Mouse (Mus musculus) liver, embryonic 12.5 days (tissue): ENCODE measurements around the gene Ehmt2. TPM values are rescaled to one million over a fixed set of nuclear protein-coding genes. Genes with fewer than 3 reads are reported as not detected.
A peak's percentile ranks its signal among the peaks of the same experiment; 100 is the strongest.
"Not testable (repeated sequence)": the region's sequence is repeated elsewhere in the genome, so short reads cannot be mapped to it uniquely, and the experiment has no call there.

Experiments
- ATAC-seq: fragments of 200-750 bp; cut with Nextera tagmentation; 2 replicates; pipeline ENCODE4 v1.8.0; 2017; ENCODE audit warnings: moderate number of reproducible peaks, mild to moderate bottlenecking, moderate library complexity
- H3K27ac ChIP-seq: fragments of 300-500 bp; sonication (generic); 2 replicates; pipeline ENCODE4 v1.5.1; 2016; ENCODE audit warnings: mild to moderate bottlenecking
- H3K27me3 ChIP-seq: fragments of 300-500 bp; sonication (generic); replicated peaks from 2 replicates; pipeline ENCODE4 v1.6.1; 2016; ENCODE audit warnings: mild to moderate bottlenecking, moderate library complexity
- H3K36me3 ChIP-seq: fragments of 300-500 bp; sonication (generic); 2 replicates; pipeline ENCODE4 v1.6.1; 2016; ENCODE audit warnings: mild to moderate bottlenecking, moderate library complexity
- H3K4me1 ChIP-seq: fragments of 300-500 bp; sonication (generic); 2 replicates; pipeline ENCODE4 v1.6.1; 2016
- H3K4me2 ChIP-seq: fragments of 300-500 bp; sonication (generic); 2 replicates; pipeline ENCODE4 v1.6.1; 2016; ENCODE audit warnings: mild to moderate bottlenecking, moderate library complexity
- H3K4me3 ChIP-seq: fragments of 300-500 bp; sonication (generic); 2 replicates; pipeline ENCODE4 v1.5.1; 2016; ENCODE audit warnings: mild to moderate bottlenecking, moderate library complexity
- H3K9ac ChIP-seq: fragments of 300-500 bp; sonication (generic); 2 replicates; pipeline ENCODE4 v1.6.1; 2016; ENCODE audit warnings: mild to moderate bottlenecking, moderate library complexity
- H3K9me3 ChIP-seq: fragments of 300-500 bp; sonication (generic); replicated peaks from 2 replicates; pipeline ENCODE4 v1.6.1; 2016; ENCODE audit warnings: mild to moderate bottlenecking, moderate library complexity
- WGBS: fragments of 180-500 bp; shearing (Covaris S2); methylation state at CpG from one replicate; pipeline ENCODE4 v1.1.7; 2016; ENCODE audit not compliant: insufficient replicate concordance; 5-methylcytosine and 5-hydroxymethylcytosine counted together
- polyA plus RNA-seq: library from polyadenylated mRNA; unstranded; fragments of >200 nt; fragmentation: Nextera tagmentation; extraction: Ambion mirVana; gene quantifications from 2 replicates; pipeline ENCODE4 v1.2.1, GENCODE M21; 2016

Gene Ehmt2
- polyA plus RNA-seq, 1 experiment from 2014 or later, result 32.8 TPM

- Histone ChIP-seq H3K36me3 (peaks cover 25% of the 10 kb centered on the region), H3K9me3 (no peaks in the 10 kb centered on the region), H3K9ac (peak overlapping the region; percentile 36), H3K4me1 (peaks cover 31% of the 10 kb centered on the region), H3K4me2 (peak overlapping the region; percentile 88; the same call in 1 of the 2 replicates), H3K27ac (peak overlapping the region; percentile 94), H3K4me3 (0 out of 2 replicates have a peak overlapping the region, but pooled peaks have one; percentile 83), H3K27me3 (peaks cover 2% of the 10 kb centered on the region; the same call in 1 of the 2 replicates)
- 14% methylated on average over 4 of the region's 4 CpGs for WGBS
- peak; percentile 54 for ATAC-seq
These were observed 51.3 kb downstream of the Ehmt2 start for GRCm38 (mm10) chr17:34949553-34949969.

DNA sequence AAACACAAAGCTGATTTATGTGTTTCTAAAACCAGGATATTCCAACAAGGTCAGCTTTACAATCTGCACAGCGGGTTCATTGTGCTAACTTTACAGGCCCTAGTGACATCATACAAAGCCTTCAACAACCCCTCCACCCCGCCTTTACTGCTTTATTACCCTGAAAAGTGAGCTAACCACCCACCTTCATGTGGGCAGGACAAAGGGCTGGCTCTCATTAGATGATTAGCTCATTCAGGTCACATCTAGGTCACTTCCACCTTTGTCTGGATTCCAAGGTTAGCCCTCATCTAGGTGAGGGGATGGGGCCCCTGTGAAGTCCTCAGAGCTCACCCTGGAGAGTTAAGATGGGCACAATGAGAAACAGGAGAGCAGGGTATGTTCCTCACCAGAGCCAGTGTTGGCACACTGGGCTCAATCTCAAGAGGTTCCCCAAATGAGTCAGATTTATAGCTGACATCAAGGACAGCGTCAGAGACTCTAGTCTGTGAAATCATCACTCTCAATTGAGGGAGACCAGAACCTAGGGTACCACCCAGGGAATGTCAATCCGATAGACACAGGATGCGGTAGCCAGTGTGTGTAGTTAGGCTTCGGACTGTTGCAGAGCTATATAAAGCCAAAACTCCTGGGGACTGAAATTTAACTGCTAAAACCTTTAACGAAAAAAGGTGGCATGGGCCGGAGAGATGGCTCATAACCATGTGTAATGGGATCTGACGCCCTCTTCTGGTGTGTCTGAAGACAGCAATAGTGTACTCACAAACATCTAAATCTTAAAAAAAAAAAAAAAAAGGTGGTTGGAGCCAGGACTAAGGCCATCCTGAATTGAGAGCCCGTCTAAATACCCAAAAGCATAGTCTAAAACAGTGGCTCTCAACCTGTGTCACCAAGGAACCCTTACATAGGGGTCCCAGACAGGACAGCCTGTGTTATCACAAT is 52.5 kb downstream of the Ehmt2 start:
- peaks cover 25% of the 10 kb centered on the region for H3K36me3 ChIP-seq
- peak overlapping the region; percentile 88 for H3K4me2 ChIP-seq
- H3K27ac ChIP-seq, result peak overlapping the region; percentile 94
- no peak for ATAC-seq
- H3K9ac ChIP-seq, result peak overlapping the region; percentile 97
- no peaks in the 10 kb centered on the region for H3K9me3 ChIP-seq
- H3K4me1 ChIP-seq, result peaks cover 31% of the 10 kb centered on the region
- peaks cover 14% of the 10 kb centered on the region for H3K27me3 ChIP-seq
- peak overlapping the region; percentile 83 for H3K4me3 ChIP-seq
- WGBS, result 18% methylated on average over 10 of the region's 10 CpGs

DNA sequence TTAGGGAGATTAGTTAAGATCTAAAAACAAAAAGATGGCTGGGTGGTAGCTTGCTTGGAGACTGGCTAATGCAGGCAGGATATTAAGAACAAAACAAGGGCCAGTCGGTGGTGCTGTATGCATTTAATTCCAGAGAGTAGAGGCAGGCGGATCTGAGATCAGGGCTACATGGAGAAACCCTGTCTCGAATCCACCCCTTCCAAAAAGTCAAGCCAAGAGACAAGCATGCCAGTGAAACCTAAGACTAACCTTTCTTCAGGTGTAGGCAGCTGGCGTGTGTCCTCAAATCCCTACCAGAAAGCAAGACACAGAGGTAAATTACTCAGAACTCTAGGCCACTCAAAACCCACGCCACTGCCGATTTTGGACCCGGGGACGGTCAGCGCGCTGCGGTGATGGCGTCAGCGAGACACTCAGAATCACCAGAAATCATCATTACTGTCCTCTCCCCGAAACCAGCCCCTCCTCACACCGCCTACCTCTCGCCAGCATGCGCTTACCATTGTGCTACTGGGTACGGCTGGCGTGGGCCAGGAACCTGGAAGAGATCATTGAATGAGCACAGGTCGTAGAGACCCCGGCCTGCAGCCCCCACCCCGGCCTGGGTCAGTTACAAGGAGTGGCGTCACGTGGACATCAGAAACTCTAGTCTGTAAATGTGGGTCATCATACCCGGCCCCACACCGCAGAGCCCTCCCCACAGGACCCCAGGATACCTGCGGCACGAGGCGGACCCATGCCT is 53.5 kb downstream of the Ehmt2 start:
- no peaks in the 10 kb centered on the region for H3K9me3 ChIP-seq
- H3K9ac ChIP-seq, result peak overlapping the region; percentile 97
- H3K4me1 ChIP-seq, result peaks cover 31% of the 10 kb centered on the region
- H3K27ac ChIP-seq, result peak overlapping the region; percentile 94
- H3K4me3 ChIP-seq, result peak overlapping the region; percentile 83
- H3K4me2 ChIP-seq, result peak overlapping the region; percentile 88
- H3K27me3 ChIP-seq, result peaks cover 21% of the 10 kb centered on the region
- under 1% methylated on average over 29 of the region's 29 CpGs for WGBS
- H3K36me3 ChIP-seq, result peaks cover 25% of the 10 kb centered on the region
- peak; percentile 19 for ATAC-seq

GRCm38 (mm10) chr17:34952378-34953040 is 54.2 kb downstream of the Ehmt2 start:
- peaks cover 25% of the 10 kb centered on the region for H3K36me3 ChIP-seq
- WGBS, result under 1% methylated on average over 23 of the region's 23 CpGs
- H3K27me3 ChIP-seq, result peaks cover 28% of the 10 kb centered on the region
- peak overlapping the region; percentile 97 for H3K9ac ChIP-seq
- H3K4me2 ChIP-seq, result peak overlapping the region; percentile 88
- ATAC-seq, result peak; percentile 65
- peak overlapping the region; percentile 83 for H3K4me3 ChIP-seq
- H3K4me1 ChIP-seq, result peaks cover 31% of the 10 kb centered on the region
- no peaks in the 10 kb centered on the region for H3K9me3 ChIP-seq
- peak overlapping the region; percentile 94 for H3K27ac ChIP-seq

DNA sequence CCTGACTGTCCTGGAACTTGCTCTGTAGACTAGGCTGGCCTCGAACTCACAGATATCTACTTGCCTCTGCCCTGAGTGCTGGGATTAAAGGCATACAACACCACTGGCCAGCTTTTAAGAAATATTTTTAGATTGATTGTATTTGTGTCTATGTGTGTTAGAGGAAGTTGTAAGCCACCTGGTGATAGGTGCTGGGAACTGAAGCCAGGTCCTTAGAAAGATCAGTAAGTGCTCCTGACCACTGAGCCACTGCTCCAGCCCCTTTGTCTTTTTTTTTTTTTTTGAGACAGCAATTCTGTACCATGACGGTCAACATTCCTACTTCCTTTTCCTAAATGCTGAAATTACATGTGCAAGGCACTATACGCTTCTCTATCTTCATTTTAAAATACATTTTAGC is 55.0 kb downstream of the Ehmt2 start:
- peaks cover 31% of the 10 kb centered on the region for H3K4me1 ChIP-seq
- H3K27ac ChIP-seq, result peak overlapping the region; percentile 94; the same call in 1 of the 2 replicates
- H3K27me3 ChIP-seq, result peaks cover 33% of the 10 kb centered on the region
- no peaks in the 10 kb centered on the region for H3K9me3 ChIP-seq
- no peak for ATAC-seq
- WGBS, result 58% methylated on average over 3 of the region's 3 CpGs
- H3K9ac ChIP-seq, result peak overlapping the region; percentile 97; the same call in 1 of the 2 replicates
- peak overlapping the region; percentile 83 for H3K4me3 ChIP-seq
- peak overlapping the region; percentile 88 for H3K4me2 ChIP-seq
- peaks cover 25% of the 10 kb centered on the region for H3K36me3 ChIP-seq

- WGBS, result 89% methylated on average over 4 of the region's 4 CpGs
- H3K27ac ChIP-seq, result no peak overlapping the region
- peaks cover 25% of the 10 kb centered on the region for H3K36me3 ChIP-seq
- H3K4me3 ChIP-seq, result no peak overlapping the region
- H3K4me2 ChIP-seq, result no peak overlapping the region
- no peak overlapping the region for H3K9ac ChIP-seq
- peaks cover 31% of the 10 kb centered on the region for H3K4me1 ChIP-seq
- H3K9me3 ChIP-seq, result no peaks in the 10 kb centered on the region
- no peak for ATAC-seq
- H3K27me3 ChIP-seq, result peaks cover 36% of the 10 kb centered on the region
These were observed 55.6 kb downstream of the Ehmt2 start for GRCm38 (mm10) chr17:34953904-34954303.

- Histone ChIP-seq H3K36me3 (peaks cover 19% of the 10 kb centered on the region), H3K4me2 (no peak overlapping the region), H3K27me3 (peaks cover 38% of the 10 kb centered on the region), H3K27ac (no peak overlapping the region), H3K9me3 (no peaks in the 10 kb centered on the region), H3K4me3 (no peak overlapping the region), H3K4me1 (peaks cover 33% of the 10 kb centered on the region), H3K9ac (no peak overlapping the region)
- 80% methylated on average over 4 of the region's 4 CpGs for WGBS
- no peak for ATAC-seq
These were observed 56.6 kb downstream of the Ehmt2 start for GRCm38 (mm10) chr17:34954831-34955230.

DNA sequence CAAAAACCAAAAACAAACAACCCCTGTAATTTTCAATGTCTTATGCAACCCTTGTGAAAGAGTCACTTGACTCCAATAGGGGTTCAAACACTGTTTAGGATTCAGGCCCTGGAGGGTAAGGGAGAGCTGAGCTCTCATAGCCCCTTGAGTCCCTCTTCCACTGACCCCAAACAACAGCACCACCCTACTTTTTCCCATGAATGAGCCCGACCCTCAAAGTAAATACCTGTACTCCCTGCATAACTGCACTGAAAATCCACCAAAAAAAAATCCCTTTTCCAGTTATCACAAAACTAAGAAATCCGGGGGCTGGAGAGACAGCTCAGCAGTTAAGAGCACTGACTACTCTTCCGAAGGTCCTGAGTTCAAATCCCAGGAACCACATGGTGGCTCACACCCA is 57.6 kb downstream of the Ehmt2 start:
- no peak for ATAC-seq
- WGBS, result 57% methylated on average over 3 of the region's 3 CpGs
- peaks cover 29% of the 10 kb centered on the region for H3K4me1 ChIP-seq
- no peak overlapping the region for H3K27ac ChIP-seq
- no peak overlapping the region for H3K4me2 ChIP-seq
- H3K4me3 ChIP-seq, result no peak overlapping the region
- H3K36me3 ChIP-seq, result peaks cover 9% of the 10 kb centered on the region
- peaks cover 46% of the 10 kb centered on the region for H3K27me3 ChIP-seq
- H3K9ac ChIP-seq, result no peak overlapping the region
- H3K9me3 ChIP-seq, result no peaks in the 10 kb centered on the region

- Histone ChIP-seq H3K36me3 (peaks cover 4% of the 10 kb centered on the region), H3K9ac (no peak overlapping the region), H3K27ac (no peak overlapping the region), H3K27me3 (peaks cover 51% of the 10 kb centered on the region), H3K9me3 (no peaks in the 10 kb centered on the region), H3K4me3 (no peak overlapping the region), H3K4me2 (no peak overlapping the region), H3K4me1 (peaks cover 25% of the 10 kb centered on the region)
- ATAC-seq, result no peak
- 17% methylated on average over 1 of the region's 1 CpGs for WGBS
These were observed 58.1 kb downstream of the Ehmt2 start for GRCm38 (mm10) chr17:34956340-34956739.

- H3K9ac ChIP-seq, H3K4me3 ChIP-seq, H3K27ac ChIP-seq, H3K36me3 ChIP-seq, H3K4me2 ChIP-seq, ATAC-seq, H3K9me3 ChIP-seq: not testable (repeated sequence)
- WGBS, result 21% methylated on average over 26 of the region's 40 CpGs
- Histone ChIP-seq H3K27me3 (peaks cover 60% of the 10 kb centered on the region), H3K4me1 (peaks cover 19% of the 10 kb centered on the region)
These were observed 59.0 kb downstream of the Ehmt2 start for GRCm38 (mm10) chr17:34957291-34957690.

- peaks cover 19% of the 10 kb centered on the region for H3K4me1 ChIP-seq
- not testable (repeated sequence) for H3K9ac ChIP-seq, ATAC-seq, H3K4me3 ChIP-seq, H3K36me3 ChIP-seq, H3K4me2 ChIP-seq, H3K9me3 ChIP-seq, H3K27ac ChIP-seq
- 22% methylated on average over 28 of the region's 40 CpGs for WGBS
- peaks cover 67% of the 10 kb centered on the region for H3K27me3 ChIP-seq
These were observed 59.7 kb downstream of the Ehmt2 start for GRCm38 (mm10) chr17:34957966-34958365.
